Mouse (Mus musculus) heart, adult 2 months (tissue): ENCODE data around the gene Retn.

Experiments
- CTCF ChIP-seq: fragments of 200-600 bp; IDR thresholded peaks from 2 replicates; pipeline ENCODE4 v1.8.1; 2022; ENCODE audit warnings: antibody characterized with exemption, mild to moderate bottlenecking, moderate library complexity
- EP300 ChIP-seq: fragments of 200-500 bp; IDR thresholded peaks from 2 replicates; pipeline ENCODE4 v1.6.1; 2011; ENCODE audit warnings: low read depth, low read length, control low read depth; ENCODE audit not compliant: insufficient read depth
- POLR2A ChIP-seq: fragments of 200-500 bp; IDR thresholded peaks from 2 replicates; pipeline ENCODE4 v1.6.1; 2011; ENCODE audit warnings: mild to moderate bottlenecking, low read depth, low read length, control low read depth; ENCODE audit not compliant: insufficient read depth

GRCm38 (mm10) chr8:3679656-3680055 is 24.1 kb downstream of the Retn start:
- TF ChIP-seq POLR2A (no peak), CTCF (no peak), EP300 (no peak)
